Mouse (Mus musculus) kidney, postnatal 14 days (tissue): ENCODE results near the gene Gm49378.
A peak's percentile ranks its signal among the peaks of the same experiment; 100 is the strongest.

Experiments used
- DNase-seq: peaks from one replicate; pipeline ENCODE4 v3.0.0; 2022; ENCODE audit warnings: mixed read lengths

The Gm49378 gene

DNA sequence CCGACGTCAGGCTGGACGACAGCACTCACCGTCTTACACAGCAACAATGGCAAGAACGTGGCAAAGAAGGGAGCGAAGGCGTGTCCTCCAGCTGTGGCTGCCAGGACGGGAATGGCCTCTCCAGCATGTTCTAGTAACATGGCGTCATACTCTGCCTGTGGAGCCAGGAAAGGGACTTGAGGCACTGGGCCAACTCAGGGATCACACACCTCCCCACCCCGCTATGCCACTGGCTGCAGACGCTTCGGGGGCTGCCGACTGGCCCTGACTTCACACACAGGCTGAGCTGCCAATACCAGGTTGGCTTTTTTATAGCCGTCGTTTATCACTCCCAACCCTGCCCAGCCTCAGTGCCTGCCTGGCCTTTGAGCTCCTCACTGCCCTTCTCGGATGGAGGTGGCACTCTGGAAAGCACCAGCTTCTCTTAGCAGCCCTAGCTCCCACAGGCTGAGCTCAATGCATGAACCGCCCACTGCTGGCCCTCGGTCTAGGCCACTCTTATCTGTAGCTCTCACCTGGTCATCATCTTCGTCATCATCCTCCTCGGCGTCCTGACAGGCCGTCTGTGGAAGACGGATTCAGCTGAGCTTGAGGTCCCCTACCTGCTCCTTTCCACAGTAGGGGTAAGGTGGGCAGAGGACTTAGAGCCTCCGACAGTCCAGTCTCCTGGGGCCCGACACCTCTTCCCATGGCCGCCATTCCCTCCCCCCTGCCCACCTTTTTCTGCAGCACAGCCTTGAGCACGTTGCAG, 9.4 kb downstream of the Gm49378 start:
- no peak for DNase-seq

DNA sequence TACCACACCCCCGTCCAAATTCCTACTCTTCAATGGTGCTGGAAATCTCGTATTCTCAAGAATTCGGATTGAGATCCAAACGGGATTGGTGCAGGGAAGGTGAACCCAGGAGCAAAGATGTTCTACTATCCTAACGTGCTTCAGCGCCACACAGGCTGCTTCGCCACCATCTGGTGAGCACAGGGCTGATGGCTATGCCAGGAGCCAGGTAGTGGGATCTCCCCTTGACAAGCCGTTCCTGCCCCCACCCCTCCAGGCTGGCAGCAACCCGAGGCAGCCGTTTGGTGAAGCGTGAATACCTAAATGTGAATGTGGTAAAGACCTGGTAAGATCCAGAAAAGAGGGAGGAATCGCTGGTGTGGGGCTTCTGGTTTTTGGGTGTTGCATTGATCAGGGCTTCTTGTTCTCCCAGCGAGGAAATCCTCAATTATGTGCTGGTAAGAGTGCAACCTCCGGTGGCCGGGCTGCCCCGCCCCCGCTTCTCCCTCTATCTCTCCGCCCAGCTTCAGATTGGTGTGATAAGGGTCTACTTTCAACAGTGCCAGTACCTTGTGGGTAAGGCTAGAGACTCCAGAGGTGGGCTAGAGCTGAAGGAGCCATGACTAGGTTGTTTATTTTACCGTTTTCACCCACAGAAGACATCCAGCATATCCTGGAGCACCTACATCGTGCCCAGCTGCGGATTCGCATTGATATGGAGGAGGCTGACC, 19.1 kb downstream of the Gm49378 start:
- no peak for DNase-seq

DNA sequence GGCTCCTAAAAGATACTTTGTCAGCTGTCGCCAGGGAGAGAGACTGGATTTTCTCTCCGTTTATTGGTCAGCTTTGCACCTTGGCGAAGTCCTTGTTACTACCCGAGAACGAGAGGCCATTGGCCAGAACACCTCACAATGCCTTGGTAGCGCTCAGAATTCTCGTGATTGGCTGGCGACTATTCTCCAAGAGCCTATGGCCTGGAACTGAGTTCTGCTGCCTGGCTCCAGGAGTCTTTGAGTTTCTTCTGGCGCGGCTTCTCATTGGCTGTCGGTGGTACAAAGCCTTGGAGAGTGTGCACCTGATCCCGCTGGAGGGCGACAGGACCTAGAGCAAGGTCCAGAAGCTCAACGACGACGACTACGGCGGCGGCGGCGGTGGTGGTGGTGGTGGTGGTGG, 19.9 kb downstream of the Gm49378 start, which contains the start of gene Rec8:
Gene Rec8 (plus strand): TSS at position 216 of the 400 bp plus-strand sequence.
- peak; percentile 59 for DNase-seq

DNA sequence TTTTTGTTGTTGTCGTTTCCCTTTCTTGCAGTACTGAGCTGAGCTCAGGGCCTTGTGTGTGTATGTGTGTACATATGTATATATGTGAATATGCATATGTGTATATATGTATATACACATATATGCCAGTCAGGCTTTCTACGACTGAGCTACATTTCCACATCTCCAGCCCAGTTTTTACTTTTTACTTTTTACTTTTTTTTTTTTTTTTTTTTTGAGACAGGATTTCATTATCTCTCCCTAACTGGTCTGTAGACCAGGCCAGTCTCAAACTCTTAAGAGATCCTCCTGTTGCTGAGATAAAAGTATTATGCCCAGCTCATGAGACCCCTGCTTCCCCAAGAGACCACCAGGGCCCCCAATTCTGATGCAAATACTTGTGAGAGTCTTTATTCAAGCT, 20.9 kb downstream of the Gm49378 start:
- no peak for DNase-seq

DNA sequence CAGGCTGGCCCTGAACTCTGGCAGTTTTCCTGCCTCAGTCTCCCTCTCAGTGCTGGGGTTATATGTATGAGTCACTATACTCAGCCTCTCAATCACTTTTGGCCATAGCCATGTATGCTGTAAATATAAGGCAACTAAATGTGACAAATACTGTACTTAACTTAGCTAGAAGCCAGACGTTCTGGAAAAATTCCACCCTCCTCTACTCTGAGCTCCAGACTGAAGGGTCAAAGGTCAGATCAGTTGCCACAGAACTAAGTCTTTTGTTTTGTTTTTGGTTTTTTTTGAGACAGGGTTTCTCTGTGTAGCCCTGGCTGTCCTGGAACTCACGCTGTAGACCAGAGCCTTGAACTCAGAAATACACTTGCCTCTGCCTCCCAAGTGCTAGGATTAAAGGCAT, 21.8 kb downstream of the Gm49378 start:
- no peak for DNase-seq

DNA sequence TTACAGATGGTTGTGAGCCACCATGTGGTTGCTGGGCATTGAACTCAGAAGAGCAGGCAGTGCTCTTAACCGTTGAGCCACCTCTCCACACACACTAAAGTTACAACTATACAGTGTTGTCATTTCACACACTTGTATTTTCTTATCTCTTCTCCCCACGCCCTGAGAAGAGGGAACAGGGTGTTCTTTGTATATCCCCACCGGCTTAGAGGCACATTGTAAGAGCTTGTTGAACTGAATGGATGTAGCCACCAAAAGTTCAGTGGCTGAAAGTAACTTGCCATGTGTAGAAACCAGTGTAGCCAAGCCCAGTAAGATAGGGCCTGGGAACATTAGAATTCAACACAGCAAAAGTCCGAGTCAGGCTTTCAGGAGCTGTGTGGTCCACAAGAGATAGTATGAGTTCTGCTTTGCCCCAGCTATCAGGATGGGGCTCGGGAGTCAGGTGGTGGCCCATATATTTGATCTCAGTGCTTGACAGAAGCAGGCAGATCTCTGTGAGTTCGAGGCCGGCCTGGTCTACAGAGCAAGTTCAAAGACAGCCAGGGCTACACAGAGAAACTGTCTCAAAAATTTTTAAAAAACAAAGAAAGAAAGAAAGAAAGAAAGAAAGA, 23.0 kb downstream of the Gm49378 start:
- DNase-seq = no peak

DNA sequence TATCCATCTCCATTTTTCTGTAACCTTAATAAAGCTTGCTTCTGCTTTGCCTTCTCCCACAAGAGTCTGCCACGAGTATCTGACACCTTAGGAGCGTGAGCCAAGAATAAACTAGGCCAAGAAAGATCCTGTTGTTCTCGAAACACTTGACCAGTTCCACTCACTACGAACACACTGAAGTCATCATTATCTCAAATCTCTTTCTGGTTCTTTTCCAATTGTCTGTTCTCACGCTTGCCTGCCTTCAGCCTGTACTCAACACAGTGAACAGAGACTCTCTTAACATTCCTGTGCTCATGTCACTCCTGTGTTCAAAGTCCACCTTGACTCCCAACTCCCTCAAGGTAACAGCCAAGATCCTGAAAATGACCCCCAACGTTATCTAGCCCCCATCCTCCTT, 24.3 kb downstream of the Gm49378 start:
- no peak for DNase-seq

DNA sequence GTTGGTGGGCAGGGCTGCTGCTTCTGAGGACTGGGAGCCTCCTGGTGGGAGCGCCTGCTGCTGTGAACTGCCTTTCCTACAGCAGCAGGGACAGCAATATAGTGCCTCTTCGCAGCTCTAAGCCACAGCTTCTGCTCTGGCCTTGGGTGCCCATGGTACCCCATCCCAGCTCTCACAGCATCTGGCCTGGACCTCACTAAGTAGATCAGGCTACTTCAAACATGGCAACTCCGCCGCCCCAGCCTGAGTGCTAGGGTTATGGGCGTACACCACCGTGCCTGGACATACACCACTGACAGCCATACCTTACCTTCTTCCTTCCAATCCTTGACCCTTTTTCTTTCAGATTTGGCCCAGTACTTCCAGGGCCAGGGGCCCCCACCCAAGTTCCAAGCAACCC, 29.4 kb downstream of the Gm49378 start:
- no peak for DNase-seq

DNA sequence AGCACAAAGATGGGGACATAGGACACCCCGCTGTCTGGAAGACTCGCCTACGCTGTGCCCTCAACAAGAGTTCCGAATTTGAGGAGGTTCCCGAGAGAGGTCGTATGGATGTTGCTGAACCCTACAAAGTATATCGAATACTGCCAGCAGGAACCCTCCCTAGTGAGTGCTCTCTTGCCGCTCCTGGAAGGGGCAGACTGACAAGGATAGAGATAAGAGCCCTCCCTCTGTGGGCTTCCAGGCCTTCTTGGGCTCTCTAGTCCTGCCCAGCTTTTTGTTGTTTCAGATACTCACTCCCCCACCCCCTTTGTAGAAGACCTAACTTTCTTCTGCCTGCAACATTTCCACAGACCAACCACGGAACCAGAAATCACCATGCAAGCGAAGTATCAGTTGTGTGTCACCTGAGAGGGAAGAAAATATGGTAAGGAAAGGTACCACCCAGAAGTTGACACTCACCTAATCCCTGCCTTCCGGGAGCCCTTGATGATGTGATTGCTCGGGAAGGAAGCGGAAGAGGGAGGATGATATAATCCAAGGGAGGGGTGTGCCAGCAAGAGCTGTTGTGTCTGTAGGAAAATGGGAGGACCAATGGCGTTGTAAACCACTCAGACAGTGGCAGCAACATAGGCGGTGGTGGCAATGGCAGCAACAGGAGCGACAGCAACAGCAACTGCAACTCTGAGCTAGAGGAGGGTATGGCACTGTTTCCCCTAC, 31.8 kb downstream of the Gm49378 start:
- no peak for DNase-seq

DNA sequence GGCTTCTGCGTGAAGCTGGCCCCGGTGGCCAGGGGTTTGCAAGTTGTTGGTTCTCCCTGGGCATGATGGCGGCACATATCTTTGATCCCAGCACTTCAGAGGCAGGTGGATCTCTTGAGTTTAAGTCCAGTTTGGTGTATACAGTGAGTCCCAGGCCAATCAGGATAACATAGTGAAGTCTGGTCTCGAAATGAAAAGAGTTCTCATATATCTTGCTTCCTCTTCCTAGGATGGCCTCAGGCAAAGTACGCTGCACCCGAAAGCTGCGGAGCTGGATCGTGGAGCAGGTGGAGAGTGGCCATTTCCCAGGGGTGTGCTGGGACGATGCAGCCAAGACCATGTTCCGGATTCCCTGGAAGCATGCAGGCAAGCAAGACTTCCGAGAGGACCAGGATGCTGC, 32.9 kb downstream of the Gm49378 start:
- DNase-seq = no peak

DNA sequence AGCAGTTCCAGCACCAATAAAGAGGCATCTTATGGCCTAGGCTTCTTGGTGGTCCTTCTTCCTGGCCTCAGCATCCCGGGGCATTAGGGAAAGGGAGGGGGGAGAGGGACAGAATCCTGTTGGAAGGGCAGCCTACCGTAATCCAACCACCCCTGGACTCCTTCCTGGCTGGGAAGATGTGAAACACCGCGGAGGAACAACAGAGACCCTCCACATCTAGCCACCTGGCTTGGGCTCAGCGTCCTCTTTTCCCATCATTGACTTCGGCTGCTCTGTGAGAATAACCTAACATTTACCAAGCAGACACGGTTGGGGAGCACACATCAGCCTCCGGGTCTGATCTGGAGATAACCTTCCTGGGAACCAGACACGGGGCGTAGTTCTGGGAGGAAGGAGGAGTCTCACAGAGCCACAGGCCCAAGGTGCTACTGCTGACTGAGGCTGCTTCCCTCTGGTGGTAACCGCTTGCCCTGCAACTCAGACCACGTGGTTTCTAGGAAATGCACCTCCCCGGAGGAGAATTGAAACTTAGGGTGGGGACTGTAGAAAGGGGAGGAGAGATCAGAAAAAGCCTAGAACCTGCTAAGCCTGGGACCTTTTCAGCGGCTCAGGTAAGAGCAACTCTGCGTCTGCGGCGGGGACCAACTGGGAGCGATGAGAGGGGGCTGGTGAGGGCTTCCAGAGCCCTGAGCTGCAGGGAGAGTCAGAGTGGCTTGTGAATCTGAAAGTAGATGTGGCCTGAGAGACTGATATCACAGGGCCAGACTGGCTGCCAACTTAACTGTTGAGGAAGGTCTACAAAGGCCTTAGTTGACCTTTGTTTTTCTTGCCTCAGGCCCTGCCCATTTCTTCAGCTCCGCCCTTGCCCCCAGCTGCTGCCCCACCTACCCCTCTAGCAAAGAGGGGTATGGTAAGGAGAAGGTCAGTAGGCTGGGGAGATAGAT, 33.8 kb downstream of the Gm49378 start:
- peak; percentile 95 for DNase-seq

DNA sequence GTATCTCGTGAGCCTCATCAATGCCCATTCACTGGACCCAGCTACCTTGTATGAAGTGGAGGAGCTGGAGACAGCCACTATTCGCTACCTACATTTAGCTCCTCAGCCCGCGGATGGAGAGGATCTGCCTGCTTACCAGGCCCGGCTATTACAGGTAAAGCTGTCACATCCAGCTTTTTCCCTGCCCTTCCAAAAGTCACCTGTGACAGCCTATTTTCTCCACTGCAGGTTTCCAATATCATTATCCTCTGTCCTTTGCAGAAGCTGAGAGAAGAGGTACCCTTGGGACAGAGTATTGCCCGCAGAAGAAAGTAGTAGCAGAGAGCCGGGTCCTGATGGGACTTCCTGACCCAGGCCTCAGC, 34.4 kb downstream of the Gm49378 start, which contains the start of gene Irf9:
Gene Irf9 (plus strand): TSS at position 301 of the 362 bp plus-strand sequence.
- no peak for DNase-seq

DNA sequence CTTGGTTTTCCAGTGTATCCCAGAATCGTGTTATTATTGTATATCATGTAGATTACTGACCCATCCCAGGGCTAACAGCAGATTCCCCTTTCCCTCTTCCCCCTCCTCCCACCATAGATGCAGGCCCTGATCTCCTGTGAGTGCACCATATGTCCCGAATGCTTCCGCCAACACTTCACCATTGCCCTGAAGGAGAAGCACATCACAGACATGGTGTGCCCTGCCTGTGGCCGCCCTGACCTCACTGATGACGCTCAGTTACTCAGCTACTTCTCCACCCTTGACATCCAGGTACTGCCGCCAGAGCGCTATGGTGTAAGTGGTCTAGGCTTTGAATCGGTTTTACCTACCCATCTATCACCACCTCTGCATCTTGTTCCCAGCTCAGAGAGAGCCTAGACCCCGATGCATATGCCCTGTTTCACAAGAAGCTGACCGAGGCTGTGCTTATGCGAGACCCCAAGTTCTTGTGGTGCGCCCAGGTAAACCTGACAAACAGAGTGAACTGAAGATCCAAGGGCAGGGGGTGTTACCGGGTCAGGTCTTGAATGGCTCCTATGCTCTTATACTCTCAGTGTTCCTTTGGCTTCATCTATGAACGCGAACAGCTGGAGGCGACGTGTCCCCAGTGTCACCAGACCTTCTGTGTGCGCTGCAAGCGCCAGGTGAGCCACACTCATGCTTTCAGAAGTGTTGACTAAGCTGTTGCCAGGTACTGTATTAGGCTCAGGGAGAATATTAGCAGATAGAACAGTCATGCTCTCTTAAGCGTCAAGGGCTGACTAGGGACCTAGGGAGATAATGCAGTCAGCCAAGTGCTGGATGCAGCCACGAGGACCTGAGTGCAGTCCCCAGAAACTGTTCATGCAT, 38.9 kb downstream of the Gm49378 start:
- DNase-seq = no peak

DNA sequence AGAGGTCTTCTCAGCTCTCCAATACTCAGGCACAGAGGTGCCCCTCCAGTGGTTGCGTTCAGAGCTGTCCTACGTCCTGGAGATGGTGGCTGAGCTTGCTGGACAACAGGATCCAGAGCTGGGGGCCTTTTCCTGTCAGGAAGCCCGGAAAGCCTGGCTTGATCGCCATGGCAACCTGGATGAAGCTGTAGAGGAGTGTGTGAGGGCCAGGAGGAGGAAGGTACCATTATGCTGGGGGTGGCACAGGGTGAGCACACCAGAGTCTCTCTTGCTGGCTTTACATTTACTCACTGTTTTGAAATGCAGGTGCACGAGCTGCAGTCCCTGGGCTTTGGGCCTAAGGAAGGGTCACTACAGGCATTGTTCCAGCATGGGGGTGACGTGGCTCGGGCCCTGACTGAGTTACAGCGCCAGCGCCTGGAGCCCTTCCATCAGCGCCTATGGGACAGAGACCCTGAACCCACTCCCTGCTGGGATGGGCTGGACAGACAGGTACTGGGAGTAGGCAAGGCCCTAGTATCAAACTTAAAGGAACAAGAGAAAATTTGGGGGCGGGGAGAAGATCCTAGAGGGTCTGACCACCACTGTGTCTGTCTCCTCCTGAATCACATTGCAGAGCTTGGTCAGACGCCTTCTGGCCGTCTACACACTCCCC, 41.5 kb downstream of the Gm49378 start:
- DNase-seq = peak; percentile 56

DNA sequence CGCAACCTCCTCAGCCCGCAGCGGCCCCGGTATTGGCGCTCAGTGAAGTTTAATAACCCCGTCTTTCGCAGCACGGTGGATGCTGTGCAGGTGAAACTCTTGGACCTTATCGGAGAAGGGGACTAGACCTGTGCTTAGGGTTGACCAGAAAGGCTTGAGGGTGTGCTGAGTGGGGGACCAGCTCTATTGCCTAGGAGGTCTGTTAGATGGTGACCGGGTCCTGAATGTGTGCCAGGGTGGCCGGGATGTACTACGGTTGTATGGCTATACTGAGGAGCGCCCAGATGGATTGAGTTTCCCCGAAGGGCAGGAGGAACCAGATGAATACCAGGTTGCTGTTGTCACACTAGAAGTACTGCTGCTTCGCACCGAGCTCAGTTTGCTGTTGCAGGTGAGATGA, 45.5 kb downstream of the Gm49378 start:
- DNase-seq = no peak

DNA sequence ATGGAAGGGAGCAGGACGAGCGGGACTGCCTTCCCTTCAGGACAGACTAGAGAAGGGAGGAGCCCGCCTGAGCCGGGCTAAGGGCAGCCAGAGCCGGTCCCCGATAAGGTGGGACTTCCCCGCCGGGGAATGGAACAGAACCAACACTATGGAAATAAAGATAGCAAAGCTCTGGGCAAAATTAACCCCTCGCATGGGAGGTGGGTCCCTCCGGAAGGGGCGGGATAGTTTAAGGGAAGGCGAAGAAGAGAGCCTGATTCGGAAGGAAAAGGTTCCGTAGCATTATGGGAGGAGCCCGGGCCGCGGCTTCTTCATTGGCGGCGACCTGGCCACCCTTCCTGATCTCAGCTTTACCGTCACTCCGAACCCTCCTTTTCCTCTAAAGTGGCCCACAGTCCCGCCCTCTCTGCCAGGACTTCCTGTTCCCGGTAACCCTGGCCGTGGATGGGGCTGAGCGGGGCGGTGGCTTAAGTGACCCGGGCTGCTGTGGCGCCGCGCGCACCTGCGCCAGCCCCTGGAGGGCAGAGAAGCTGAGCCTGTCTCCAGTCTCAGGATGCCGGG, 46.3 kb downstream of the Gm49378 start, which contains the start of gene Rnf31:
Gene Rnf31 (plus strand): TSS at position 378 of the 561 bp plus-strand sequence.
- peak; percentile 97 for DNase-seq

DNA sequence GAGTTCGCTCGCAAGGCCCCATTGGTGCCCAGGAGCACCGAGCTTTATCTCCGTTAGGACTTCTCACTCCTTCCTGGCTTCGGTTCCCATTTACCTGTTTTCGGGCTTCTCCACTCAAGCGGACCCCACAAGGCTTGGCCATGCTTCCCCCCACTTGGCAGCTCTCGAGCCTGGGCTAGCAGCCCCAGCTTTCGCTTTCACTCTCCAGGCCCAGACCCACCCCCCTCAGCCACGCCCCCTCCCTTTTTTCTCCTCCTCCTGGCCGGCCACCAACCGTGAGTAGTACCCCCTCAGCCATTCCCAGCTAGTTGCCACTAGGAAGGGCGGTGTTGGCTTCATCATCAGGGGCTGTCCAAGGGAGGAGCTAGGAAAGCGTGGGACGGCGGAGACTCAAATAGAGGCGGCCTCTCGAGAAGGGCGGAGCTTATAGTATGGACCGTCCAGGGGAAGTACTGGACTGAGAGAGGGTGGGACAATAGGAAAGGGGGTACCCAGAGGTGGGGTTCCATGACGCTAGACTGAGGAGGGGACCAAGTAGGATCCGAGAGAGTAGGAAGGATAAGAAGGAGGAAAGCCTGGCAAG, 46.9 kb downstream of the Gm49378 start, which contains the start of gene Psme2:
Gene Psme2 (minus strand): TSS at position 366 of the 583 bp plus-strand sequence.
- peak; percentile 96 for DNase-seq

DNA sequence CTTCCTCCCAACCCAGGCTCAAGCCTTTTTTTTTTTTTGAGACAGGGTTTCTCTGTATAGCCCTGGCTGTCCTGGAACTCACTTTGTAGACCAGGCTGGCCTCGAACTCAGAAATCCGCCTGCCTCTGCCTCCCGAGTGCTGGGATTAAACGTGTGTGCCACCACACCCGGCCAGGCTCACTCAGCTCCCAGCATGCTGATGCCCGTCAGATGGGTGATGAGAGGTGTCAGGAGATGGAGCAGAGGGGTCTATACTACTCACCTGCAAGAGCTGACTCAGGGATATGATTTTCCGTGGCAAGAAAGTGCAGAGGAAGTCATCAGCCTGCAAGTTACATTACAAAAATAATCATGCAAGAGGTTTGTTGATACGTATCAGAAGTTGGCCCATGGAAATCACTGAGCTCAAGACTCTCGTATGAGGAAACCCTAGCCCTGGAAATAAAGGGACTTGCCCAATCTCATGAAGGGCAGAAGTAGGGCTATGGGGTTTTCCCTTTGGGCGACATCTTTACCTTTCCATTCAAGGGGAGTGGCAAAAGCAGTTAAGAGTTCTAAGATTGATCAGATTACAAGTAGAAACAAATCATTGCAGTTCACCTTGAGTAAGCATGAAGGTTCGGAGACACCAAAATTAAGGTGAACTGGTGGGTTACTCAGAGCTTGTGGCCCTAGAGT, 47.8 kb downstream of the Gm49378 start:
- DNase-seq = no peak

DNA sequence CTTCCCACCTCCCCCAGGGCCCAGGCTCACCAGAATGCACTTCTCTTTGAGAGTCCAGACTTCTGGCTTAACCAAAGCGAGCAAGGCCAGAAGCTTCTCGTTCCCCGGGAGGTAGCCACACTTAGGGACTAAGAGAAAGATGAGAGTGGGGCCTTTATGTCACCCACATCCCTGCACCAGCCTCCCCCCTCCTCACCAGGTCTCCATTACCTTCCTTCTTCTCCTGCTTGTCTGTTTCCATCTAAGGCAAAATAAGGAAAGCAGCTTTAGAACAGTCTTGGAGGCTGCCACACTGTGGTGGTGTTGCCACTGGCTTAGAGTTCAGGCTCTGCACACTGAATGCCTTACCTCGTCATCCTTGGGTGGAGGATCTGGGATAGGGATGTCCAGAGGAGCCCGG, 48.4 kb downstream of the Gm49378 start:
- no peak for DNase-seq
